Mouse (Mus musculus): ENCODE measurements around the gene Ppp2r3d.

Ppp2r3d gene

GRCm38 (mm10) chr9:124408564-124408963, 68.1 kb downstream of the Ppp2r3d start:
- no peak for DNase-seq

Measured in cerebellum, adult 18-20 months (tissue).